Mouse (Mus musculus) liver, postnatal 0 days (tissue): Measurements from ENCODE around the gene Mia3.

Experiments
- CTCF ChIP-seq: sonication (generic); IDR thresholded peaks from 2 replicates; pipeline ENCODE4 v1.5.1; 2016; ENCODE audit warnings: antibody characterized with exemption, low read depth
- EP300 ChIP-seq: IDR thresholded peaks from 2 replicates; pipeline ENCODE4 v1.6.1; 2016; ENCODE audit warnings: antibody characterized with exemption, low read depth, mild to moderate bottlenecking

- TF ChIP-seq CTCF = no peak
- no peak for TF ChIP-seq EP300
Observed at GRCm38 (mm10) chr1:183288351-183288750, 81.0 kb downstream of the Mia3 start.
